Mouse (Mus musculus): Measurements from ENCODE around the gene St3gal2. TPM values are rescaled to one million over a fixed set of nuclear protein-coding genes. Genes with fewer than 3 reads are reported as not detected.
"Not testable (repeated sequence)": the region's sequence is repeated elsewhere in the genome, so short reads cannot be mapped to it uniquely, and the experiment has no call there.

The St3gal2 gene
- polyA plus RNA-seq, 1 experiment from 2014 or later: 11.6 TPM

- no peaks in the 10 kb centered on the region for H3K36me3 ChIP-seq (ENCODE audit: control insufficient read depth, insufficient read depth, low read length)
- H3K27me3 ChIP-seq (replicated peaks; ENCODE audit: control insufficient read depth, insufficient read depth, low read length): no peaks in the 10 kb centered on the region
- ATAC-seq (replicated peaks; ENCODE audit: low FRiP score, low TSS enrichment, low read depth): no peak
- no peak overlapping the region for H3K9ac ChIP-seq (ENCODE audit: low read length)
- no peak overlapping the region for H3K4me2 ChIP-seq (ENCODE audit: low read length)
- 83% methylated on average over 4 of the region's 4 CpGs for WGBS
- no peaks in the 10 kb centered on the region; the same call in 1 of the 2 replicates for H3K4me1 ChIP-seq (replicated peaks; ENCODE audit: control insufficient read depth, insufficient read depth, low read length)
- H3K4me3 ChIP-seq (ENCODE audit: low read depth, low read length): no peak overlapping the region
- H3K9me3 ChIP-seq (ENCODE audit: control insufficient read depth, low read length): no peaks in the 10 kb centered on the region
- H3K27ac ChIP-seq (ENCODE audit: low read depth): no peak overlapping the region
- no peak for DNase-seq (ENCODE audit: low spot score)
Measured at GRCm38 (mm10) chr8:110945716-110946115, 26.0 kb downstream of the St3gal2 start.

- DNase-seq (ENCODE audit: low spot score) (no peak), ATAC-seq (replicated peaks; ENCODE audit: low FRiP score, low TSS enrichment, low read depth) (no peak)
- 82% methylated on average over 17 of the region's 17 CpGs for WGBS
Measured at GRCm38 (mm10) chr8:110950065-110950484, 30.4 kb downstream of the St3gal2 start.

GRCm38 (mm10) chr8:110954776-110955175 is 35.1 kb downstream of the St3gal2 start:
- Histone ChIP-seq H3K27ac (ENCODE audit: low read depth) (no peak overlapping the region), H3K9me3 (ENCODE audit: control insufficient read depth, low read length) (no peaks in the 10 kb centered on the region), H3K4me3 (ENCODE audit: low read depth, low read length) (no peak overlapping the region), H3K4me2 (ENCODE audit: low read length) (no peak overlapping the region), H3K27me3 (replicated peaks; ENCODE audit: control insufficient read depth, insufficient read depth, low read length) (no peaks in the 10 kb centered on the region), H3K4me1 (replicated peaks; ENCODE audit: control insufficient read depth, insufficient read depth, low read length) (no peaks in the 10 kb centered on the region), H3K9ac (ENCODE audit: low read length) (no peak overlapping the region), H3K36me3 (ENCODE audit: control insufficient read depth, insufficient read depth, low read length) (peaks cover 28% of the 10 kb centered on the region)
- ATAC-seq (replicated peaks; ENCODE audit: low FRiP score, low TSS enrichment, low read depth) (no peak), DNase-seq (ENCODE audit: low spot score) (no peak)
- WGBS: 70% methylated on average over 8 of the region's 8 CpGs

More at GRCm38 (mm10) chr8:110950065-110950484, 30.4 kb downstream of the St3gal2 start:
- Histone ChIP-seq H3K36me3 (ENCODE audit: control insufficient read depth, insufficient read depth, low read length) (no peaks in the 10 kb centered on the region), H3K27me3 (replicated peaks; ENCODE audit: control insufficient read depth, insufficient read depth, low read length) (no peaks in the 10 kb centered on the region), H3K4me1 (replicated peaks; ENCODE audit: control insufficient read depth, insufficient read depth, low read length) (no peaks in the 10 kb centered on the region), H3K9me3 (ENCODE audit: control insufficient read depth, low read length) (no peaks in the 10 kb centered on the region), H3K9ac (ENCODE audit: low read length) (no peak overlapping the region), H3K4me2 (ENCODE audit: low read length) (no peak overlapping the region), H3K27ac (ENCODE audit: low read depth) (no peak overlapping the region), H3K4me3 (ENCODE audit: low read depth, low read length) (no peak overlapping the region)

GRCm38 (mm10) chr8:110956619-110957450 is 37.1 kb downstream of the St3gal2 start:
- Histone ChIP-seq H3K9ac (ENCODE audit: low read length) (no peak overlapping the region), H3K27ac (ENCODE audit: low read depth) (no peak overlapping the region), H3K9me3 (ENCODE audit: control insufficient read depth, low read length) (no peaks in the 10 kb centered on the region), H3K27me3 (replicated peaks; ENCODE audit: control insufficient read depth, insufficient read depth, low read length) (no peaks in the 10 kb centered on the region), H3K36me3 (ENCODE audit: control insufficient read depth, insufficient read depth, low read length) (peaks cover 30% of the 10 kb centered on the region), H3K4me1 (replicated peaks; ENCODE audit: control insufficient read depth, insufficient read depth, low read length) (no peaks in the 10 kb centered on the region), H3K4me3 (ENCODE audit: low read depth, low read length) (no peak overlapping the region), H3K4me2 (ENCODE audit: low read length) (no peak overlapping the region)
- ATAC-seq (replicated peaks; ENCODE audit: low FRiP score, low TSS enrichment, low read depth): no peak
- DNase-seq (ENCODE audit: low spot score): no peak
- WGBS: 90% methylated on average over 15 of the region's 15 CpGs

GRCm38 (mm10) chr8:110957471-110957870 is 37.7 kb downstream of the St3gal2 start:
- Histone ChIP-seq H3K4me2 (ENCODE audit: low read length) (no peak overlapping the region), H3K36me3 (ENCODE audit: control insufficient read depth, insufficient read depth, low read length) (peaks cover 34% of the 10 kb centered on the region), H3K9me3 (ENCODE audit: control insufficient read depth, low read length) (no peaks in the 10 kb centered on the region), H3K4me3 (ENCODE audit: low read depth, low read length) (no peak overlapping the region), H3K27me3 (replicated peaks; ENCODE audit: control insufficient read depth, insufficient read depth, low read length) (no peaks in the 10 kb centered on the region), H3K4me1 (replicated peaks; ENCODE audit: control insufficient read depth, insufficient read depth, low read length) (no peaks in the 10 kb centered on the region), H3K27ac (ENCODE audit: low read depth) (no peak overlapping the region), H3K9ac (ENCODE audit: low read length) (no peak overlapping the region)
- 95% methylated on average over 19 of the region's 19 CpGs for WGBS
- DNase-seq (ENCODE audit: low spot score) (no peak), ATAC-seq (replicated peaks; ENCODE audit: low FRiP score, low TSS enrichment, low read depth) (no peak)

GRCm38 (mm10) chr8:110958135-110958534 is 38.4 kb downstream of the St3gal2 start:
- H3K27me3 ChIP-seq (replicated peaks; ENCODE audit: control insufficient read depth, insufficient read depth, low read length): no peaks in the 10 kb centered on the region
- no peaks in the 10 kb centered on the region for H3K4me1 ChIP-seq (replicated peaks; ENCODE audit: control insufficient read depth, insufficient read depth, low read length)
- H3K4me2 ChIP-seq (ENCODE audit: low read length): no peak overlapping the region
- no peak overlapping the region for H3K4me3 ChIP-seq (ENCODE audit: low read depth, low read length)
- H3K9me3 ChIP-seq (ENCODE audit: control insufficient read depth, low read length): no peaks in the 10 kb centered on the region
- 93% methylated on average over 5 of the region's 5 CpGs for WGBS
- H3K36me3 ChIP-seq (ENCODE audit: control insufficient read depth, insufficient read depth, low read length): peaks cover 38% of the 10 kb centered on the region
- no peak overlapping the region for H3K27ac ChIP-seq (ENCODE audit: low read depth)
- DNase-seq (ENCODE audit: low spot score) (no peak), ATAC-seq (replicated peaks; ENCODE audit: low FRiP score, low TSS enrichment, low read depth) (no peak)
- no peak overlapping the region for H3K9ac ChIP-seq (ENCODE audit: low read length)

- not testable (repeated sequence) for H3K9ac ChIP-seq (ENCODE audit: low read length); DNase-seq (ENCODE audit: low spot score); H3K9me3 ChIP-seq (ENCODE audit: control insufficient read depth, low read length); H3K27me3 ChIP-seq (replicated peaks; ENCODE audit: control insufficient read depth, insufficient read depth, low read length); H3K27ac ChIP-seq (ENCODE audit: low read depth); ATAC-seq (replicated peaks; ENCODE audit: low FRiP score, low TSS enrichment, low read depth); H3K4me3 ChIP-seq (ENCODE audit: low read depth, low read length); H3K4me1 ChIP-seq (replicated peaks; ENCODE audit: control insufficient read depth, insufficient read depth, low read length); H3K4me2 ChIP-seq (ENCODE audit: low read length)
- H3K36me3 ChIP-seq (ENCODE audit: control insufficient read depth, insufficient read depth, low read length): peaks cover 41% of the 10 kb centered on the region
- whole genome bisulfite sequencing: 89% methylated on average over 7 of the region's 7 CpGs
Measured at GRCm38 (mm10) chr8:110958553-110958952, 38.8 kb downstream of the St3gal2 start.

- 96% methylated on average over 12 of the region's 12 CpGs for WGBS
Measured at GRCm38 (mm10) chr8:110959071-110959780, 39.5 kb downstream of the St3gal2 start.

More at GRCm38 (mm10) chr8:110959071-110959780, 39.5 kb downstream of the St3gal2 start:
- no peak for ATAC-seq (replicated peaks; ENCODE audit: low FRiP score, low TSS enrichment, low read depth)
- H3K4me1 ChIP-seq (replicated peaks; ENCODE audit: control insufficient read depth, insufficient read depth, low read length): no peaks in the 10 kb centered on the region
- peaks cover 43% of the 10 kb centered on the region for H3K36me3 ChIP-seq (ENCODE audit: control insufficient read depth, insufficient read depth, low read length)
- no peaks in the 10 kb centered on the region for H3K27me3 ChIP-seq (replicated peaks; ENCODE audit: control insufficient read depth, insufficient read depth, low read length)
- no peak overlapping the region for H3K4me2 ChIP-seq (ENCODE audit: low read length)
- H3K4me3 ChIP-seq (ENCODE audit: low read depth, low read length): no peak overlapping the region
- DNase-seq (ENCODE audit: low spot score): no peak
- no peaks in the 10 kb centered on the region for H3K9me3 ChIP-seq (ENCODE audit: control insufficient read depth, low read length)
- no peak overlapping the region for H3K9ac ChIP-seq (ENCODE audit: low read length)
- H3K27ac ChIP-seq (ENCODE audit: low read depth): no peak overlapping the region

Data from intestine, embryonic 14.5 days (tissue).